In the genomic region with DNA sequence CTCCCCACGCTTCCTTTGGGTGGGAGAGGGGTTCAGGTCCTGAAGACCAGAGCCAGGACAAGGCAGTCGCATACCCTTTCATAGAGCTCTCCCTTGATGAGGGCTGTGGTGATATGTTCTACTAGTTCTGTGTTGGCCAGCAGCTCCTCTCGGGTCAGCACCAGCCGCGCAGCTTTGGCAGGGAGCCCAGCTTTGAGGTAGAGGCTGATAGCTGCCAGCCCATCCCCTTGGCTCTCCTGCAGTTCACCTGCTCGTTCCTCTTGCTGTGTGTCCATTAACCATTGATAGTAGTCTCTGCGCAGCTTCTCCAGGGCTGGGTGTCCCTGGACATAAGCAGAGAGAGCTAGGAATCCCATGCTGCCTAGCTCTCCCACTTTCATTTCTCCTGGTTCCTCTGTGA, we compare ENCODE assay signal across 19 mouse cellular contexts. TPM values are rescaled to one million over a fixed set of nuclear protein-coding genes. Genes with fewer than 3 reads are reported as not detected.
DNase-seq lines count a peak whose midpoint lies in the region; ATAC-seq and TF ChIP-seq lines count a peak whose summit lies in the region.
"Had no signal": no experiment of that assay in that cellular context is flagged by ENCODE, and none has a peak within 500 bp of the region (broad histone marks: within the 10 kb centered on the region; RNA-seq: fewer than 3 reads in every experiment).

No protein-coding gene starts in this region.

- no peaks in the 10 kb centered on the region for H3K4me1 ChIP-seq in heart, adult 2 months (ENCODE audit: control insufficient read depth, insufficient read depth, low read length)
- H3K4me1 ChIP-seq in megakaryocyte, embryonic 14.5 days, result peaks cover 30% of the 10 kb centered on the region
- H3K4me1 ChIP-seq: embryonic facial prominence, embryonic 10.5 days; forebrain, embryonic 13.5 days; hindbrain, embryonic 15.5 days; kidney, embryonic 15.5 days had no signal

- no peak overlapping the region for H3K9ac ChIP-seq in heart, adult 2 months (ENCODE audit: low read depth, low read length)
- H3K9ac ChIP-seq: forebrain, embryonic 13.5 days; forebrain, postnatal 0 days; hindbrain, embryonic 15.5 days; kidney, embryonic 15.5 days had no signal

- intact Hi-C loops in heart, adult 2 months (cut with DNase I), result no loop called here

- no peak for TF ChIP-seq CTCF in heart, adult 2 months (IDR thresholded peaks at IDR 0.05)

- no peak overlapping the region for H3K4me3 ChIP-seq in heart, adult 2 months
- peak overlapping the region; percentile 48 for H3K4me3 ChIP-seq in megakaryocyte, embryonic 14.5 days (replicated peaks)
- H3K4me3 ChIP-seq: embryonic facial prominence, embryonic 10.5 days; forebrain, embryonic 13.5 days; hindbrain, embryonic 15.5 days; kidney, embryonic 15.5 days had no signal

- no peak for ATAC-seq in megakaryocyte, adult 5-6 weeks (ENCODE audit: poor library complexity, severe bottlenecking)
- ATAC-seq: forebrain, embryonic 13.5 days; forebrain, postnatal 0 days; intestine, embryonic 16.5 days had no signal

- H3K36me3 ChIP-seq in heart, adult 2 months (ENCODE audit: control insufficient read depth, insufficient read depth, low read length), result no peaks in the 10 kb centered on the region
- H3K36me3 ChIP-seq in megakaryocyte, embryonic 14.5 days (replicated peaks; ENCODE audit: low read length), result peaks cover 89% of the 10 kb centered on the region

- 60% methylated on average over 7 of the region's 7 CpGs for WGBS in heart, adult 2 months

- H3K9me3 ChIP-seq in megakaryocyte, embryonic 14.5 days, result peaks cover 7% of the 10 kb centered on the region
- H3K9me3 ChIP-seq: embryonic facial prominence, embryonic 10.5 days; forebrain, embryonic 13.5 days; hindbrain, embryonic 15.5 days; kidney, embryonic 15.5 days had no signal

- no peaks in the 10 kb centered on the region for H3K79me2 ChIP-seq in heart, adult 2 months (replicated peaks; ENCODE audit: control insufficient read depth, insufficient read depth, low read length)

- no peak for TF ChIP-seq EP300 in heart, adult 2 months (IDR thresholded peaks at IDR 0.05; ENCODE audit: insufficient read depth, low read depth, low read length)

- no peak overlapping the region for H3K27ac ChIP-seq in heart, adult 2 months
- H3K27ac ChIP-seq: embryonic facial prominence, embryonic 10.5 days; forebrain, embryonic 13.5 days; hindbrain, embryonic 15.5 days; kidney, embryonic 15.5 days had no signal

- TF ChIP-seq POLR2A in heart, adult 2 months (IDR thresholded peaks at IDR 0.05; ENCODE audit: insufficient read depth, low read depth, low read length), result no peak

- H3K27me3 ChIP-seq in heart, adult 2 months (ENCODE audit: control insufficient read depth, insufficient read depth, low read length), result no peaks in the 10 kb centered on the region
- H3K27me3 ChIP-seq in megakaryocyte, embryonic 14.5 days (replicated peaks), result peaks cover 19% of the 10 kb centered on the region
- H3K27me3 ChIP-seq: forebrain, embryonic 13.5 days; hindbrain, embryonic 15.5 days; kidney, embryonic 15.5 days had no signal

- DNase-seq in cerebellum, postnatal 10 days, result peak; percentile 29 to 44
- DNase-seq in cerebellum, adult 8-10 months, result no peak
- DNase-seq in heart, adult 11 months, result peak; percentile 92
- no peak for DNase-seq in heart, adult 2 months
- DNase-seq: adrenal gland, adult 2 months; adrenal gland, postnatal 25 days; forebrain, postnatal 0 days; gastrocnemius, postnatal 25 days; kidney, adult 2 months had no signal

RNA-seq across cellular contexts. Expression of gene Krtcap3, which starts 14.6 kb away (rescaled TPM):
- 1 to 10 TPM; 1.2 to 1.5 TPM for total RNA-seq in heart, adult 2 months (2021)
- polyA plus RNA-seq in heart, adult 2 months (2012; rRNA removed), result 6.4 and 7.2 TPM in 2 replicates
- polyA plus RNA-seq in megakaryocyte, embryonic 14.5 days (2012; ENCODE audit: insufficient read depth, low replicate concordance), result 0.48 TPM in 1 of 2 replicates, not detected in the other
- total RNA-seq in megakaryocyte, adult 5-6 weeks (2015), result 5.1 and 5.4 TPM in 2 replicates
- 3.6 and 6.7 TPM in 2 replicates for total RNA-seq in megakaryocyte, adult 5-6 weeks (2017)

RNA-seq across cellular contexts. Expression of gene Ift172, which starts 24.8 kb away (rescaled TPM):
- 10 to 100 TPM; 37.2 to 42.9 TPM for total RNA-seq in heart, adult 2 months (2021)
- polyA plus RNA-seq in heart, adult 2 months (2012; rRNA removed), result 28.0 and 30.2 TPM in 2 replicates
- polyA plus RNA-seq in megakaryocyte, embryonic 14.5 days (2012; ENCODE audit: insufficient read depth, low replicate concordance), result 8.8 and 19.3 TPM in 2 replicates
- 9.6 and 13.6 TPM in 2 replicates for total RNA-seq in megakaryocyte, adult 5-6 weeks (2015)
- 14.2 and 25.0 TPM in 2 replicates for total RNA-seq in megakaryocyte, adult 5-6 weeks (2017)

RNA-seq across cellular contexts. Expression of gene Gm9970, which starts 25.1 kb away (rescaled TPM):
- not detected for total RNA-seq in heart, adult 2 months (2021)
- 0.31 TPM in 1 of 2 replicates, not detected in the other for polyA plus RNA-seq in heart, adult 2 months (2012; rRNA removed)
- polyA plus RNA-seq in megakaryocyte, embryonic 14.5 days (2012; ENCODE audit: insufficient read depth, low replicate concordance), result not detected in 2 replicates
- not detected in 2 replicates for total RNA-seq in megakaryocyte, adult 5-6 weeks (2015)
- total RNA-seq in megakaryocyte, adult 5-6 weeks (2017), result not detected in 2 replicates
- total RNA-seq: adrenal gland, adult 2 months; adrenal gland, postnatal 25 days; ES-E14; gastrocnemius, adult 18-20 months; gastrocnemius, postnatal 25 days; heart, postnatal 14 days had no signal

RNA-seq across cellular contexts. Expression of gene Nrbp1, which starts 25.4 kb away (rescaled TPM):
- total RNA-seq in heart, adult 2 months (2021), result 10 to 100 TPM; 75.9 to 80.3 TPM
- polyA plus RNA-seq in heart, adult 2 months (2012; rRNA removed), result 151 and 165 TPM in 2 replicates
- 25.6 and 48.2 TPM in 2 replicates for polyA plus RNA-seq in megakaryocyte, embryonic 14.5 days (2012; ENCODE audit: insufficient read depth, low replicate concordance)
- 57.2 and 64.1 TPM in 2 replicates for total RNA-seq in megakaryocyte, adult 5-6 weeks (2015)
- total RNA-seq in megakaryocyte, adult 5-6 weeks (2017), result 112 and 114 TPM in 2 replicates

RNA-seq across cellular contexts. Expression of gene Fndc4, which starts 29.8 kb away (rescaled TPM):
- 1 to 10 TPM; 2.7 to 3.8 TPM for total RNA-seq in heart, adult 2 months (2021)
- polyA plus RNA-seq in heart, adult 2 months (2012; rRNA removed), result 7.3 and 9.5 TPM in 2 replicates
- polyA plus RNA-seq in megakaryocyte, embryonic 14.5 days (2012; ENCODE audit: insufficient read depth, low replicate concordance), result not detected in 2 replicates
- not detected in 2 replicates for total RNA-seq in megakaryocyte, adult 5-6 weeks (2015)
- not detected in 2 replicates for total RNA-seq in megakaryocyte, adult 5-6 weeks (2017)

Comparison
In these comparisons a context has a peak if more than half of its experiments do, and no peak if none do; other contexts are left out.
1. DNase-seq: peak in cerebellum, postnatal 10 days (2 of 2) and heart, adult 11 months (single experiment); none in cerebellum, adult 8-10 months (single experiment) and heart, adult 2 months (0 of 2).